Mouse (Mus musculus) hindbrain, embryonic 14.5 days (tissue): Measurements from ENCODE around the gene Slc9a8. TPM values are rescaled to one million over a fixed set of nuclear protein-coding genes. Genes with fewer than 3 reads are reported as not detected.
"Not testable (repeated sequence)": the region's sequence is repeated elsewhere in the genome, so short reads cannot be mapped to it uniquely, and the experiment has no call there.

ENCODE experiments used
- ATAC-seq: fragments of 200-750 bp; cut with Nextera tagmentation; 2 replicates; pipeline ENCODE4 v1.8.0; 2017; ENCODE audit warnings: moderate number of reproducible peaks, mild to moderate bottlenecking, moderate TSS enrichment, moderate library complexity; ENCODE audit not compliant: low FRiP score
- DNase-seq: peaks from one replicate; pipeline ENCODE4 v3.0.0-alpha.2; 2015; ENCODE audit warnings: low spot score
- H3K27ac ChIP-seq: fragments of 300-500 bp; sonication (generic); 2 replicates; pipeline ENCODE4 v1.5.1; 2014; ENCODE audit warnings: mild to moderate bottlenecking, moderate library complexity
- H3K27me3 ChIP-seq: fragments of 300-500 bp; sonication (generic); 2 replicates; pipeline ENCODE4 v1.6.1; 2014; ENCODE audit warnings: mild to moderate bottlenecking, low read length, mixed read lengths; ENCODE audit not compliant: control insufficient read depth, insufficient read depth
- H3K36me3 ChIP-seq: fragments of 300-500 bp; sonication (generic); replicated peaks from 2 replicates; pipeline ENCODE4 v1.6.1; 2014; ENCODE audit not compliant: control insufficient read depth, insufficient read depth
- H3K4me1 ChIP-seq: fragments of 300-500 bp; sonication (generic); replicated peaks from 2 replicates; pipeline ENCODE4 v1.6.1; 2014; ENCODE audit warnings: antibody characterized with exemption, low read length, mixed read lengths; ENCODE audit not compliant: control insufficient read depth, insufficient read depth
- H3K4me2 ChIP-seq: fragments of 300-500 bp; sonication (generic); replicated peaks from 2 replicates; pipeline ENCODE4 v1.6.1; 2014; ENCODE audit warnings: mild to moderate bottlenecking, moderate library complexity
- H3K4me3 ChIP-seq: fragments of 300-500 bp; sonication (generic); replicated peaks from 2 replicates; pipeline ENCODE4 v1.5.1; 2014; ENCODE audit warnings: mild to moderate bottlenecking, low read length
- H3K9ac ChIP-seq: fragments of 300-500 bp; sonication (generic); 2 replicates; pipeline ENCODE4 v1.6.1; 2014
- H3K9me3 ChIP-seq: fragments of 300-500 bp; sonication (generic); 2 replicates; pipeline ENCODE4 v1.6.1; 2016; ENCODE audit warnings: low read length; ENCODE audit not compliant: control insufficient read depth
- WGBS: fragments of 180-500 bp; shearing (Covaris S2); extraction: QIAGEN DNeasy Blood & Tissue Kit; methylation state at CpG from one replicate; pipeline ENCODE4 v1.1.7; 2014; 5-methylcytosine and 5-hydroxymethylcytosine counted together
- polyA plus RNA-seq: library from polyadenylated mRNA; unstranded; fragments of >200 nt; fragmentation: Nextera tagmentation; extraction: Ambion mirVana; gene quantifications from 2 replicates; pipeline ENCODE4 v1.2.1, GENCODE M21; 2014

Gene Slc9a8
- polyA plus RNA-seq, 1 experiment from 2014 or later: 22.6 TPM

- Histone ChIP-seq H3K4me2 (no peak overlapping the region), H3K9me3 (no peaks in the 10 kb centered on the region), H3K4me1 (no peaks in the 10 kb centered on the region; the same call in 1 of the 2 replicates), H3K27me3 (no peaks in the 10 kb centered on the region), H3K4me3 (no peak overlapping the region), H3K27ac (no peak overlapping the region), H3K36me3 (no peaks in the 10 kb centered on the region), H3K9ac (no peak overlapping the region)
- no peak for DNase-seq
- WGBS: 80% methylated on average over 7 of the region's 7 CpGs
- ATAC-seq: no peak
Observed at GRCm38 (mm10) chr2:167381596-167381995, 39.9 kb upstream of the Slc9a8 start.

GRCm38 (mm10) chr2:167382389-167382788, 39.1 kb upstream of the Slc9a8 start:
- H3K27me3 ChIP-seq: no peaks in the 10 kb centered on the region
- H3K4me1 ChIP-seq: no peaks in the 10 kb centered on the region; the same call in 1 of the 2 replicates
- DNase-seq (no peak), ATAC-seq (no peak)
- no peaks in the 10 kb centered on the region for H3K9me3 ChIP-seq
- no peak overlapping the region for H3K4me2 ChIP-seq
- no peak overlapping the region for H3K9ac ChIP-seq
- WGBS: 91% methylated on average over 7 of the region's 7 CpGs
- no peak overlapping the region for H3K4me3 ChIP-seq
- H3K27ac ChIP-seq: no peak overlapping the region
- H3K36me3 ChIP-seq: no peaks in the 10 kb centered on the region

GRCm38 (mm10) chr2:167383666-167384083, 37.8 kb upstream of the Slc9a8 start:
- H3K4me1 ChIP-seq: no peaks in the 10 kb centered on the region; the same call in 1 of the 2 replicates
- ATAC-seq (no peak), DNase-seq (no peak)
- no peak overlapping the region for H3K4me2 ChIP-seq
- no peak overlapping the region for H3K27ac ChIP-seq
- H3K4me3 ChIP-seq: no peak overlapping the region
- WGBS: 90% methylated on average over 13 of the region's 13 CpGs
- H3K9ac ChIP-seq: no peak overlapping the region
- no peaks in the 10 kb centered on the region for H3K36me3 ChIP-seq
- H3K9me3 ChIP-seq: no peaks in the 10 kb centered on the region
- no peaks in the 10 kb centered on the region for H3K27me3 ChIP-seq

GRCm38 (mm10) chr2:167386456-167386855, 35.1 kb upstream of the Slc9a8 start:
- Histone ChIP-seq H3K4me3 (no peak overlapping the region), H3K9me3 (no peaks in the 10 kb centered on the region), H3K4me2 (no peak overlapping the region), H3K9ac (no peak overlapping the region), H3K27me3 (no peaks in the 10 kb centered on the region), H3K36me3 (no peaks in the 10 kb centered on the region), H3K27ac (no peak overlapping the region), H3K4me1 (no peaks in the 10 kb centered on the region)
- DNase-seq: no peak
- ATAC-seq: no peak
- 87% methylated on average over 4 of the region's 4 CpGs for WGBS

- Histone ChIP-seq H3K9me3 (no peaks in the 10 kb centered on the region), H3K4me1 (no peaks in the 10 kb centered on the region), H3K27ac (no peak overlapping the region), H3K4me2 (no peak overlapping the region), H3K27me3 (no peaks in the 10 kb centered on the region), H3K36me3 (no peaks in the 10 kb centered on the region), H3K9ac (no peak overlapping the region), H3K4me3 (no peak overlapping the region)
- ATAC-seq (no peak), DNase-seq (no peak)
- 80% methylated on average over 6 of the region's 6 CpGs for WGBS
Observed at GRCm38 (mm10) chr2:167386998-167387397, 34.5 kb upstream of the Slc9a8 start.

GRCm38 (mm10) chr2:167394426-167394825, 27.1 kb upstream of the Slc9a8 start:
- Histone ChIP-seq H3K9me3 (no peaks in the 10 kb centered on the region), H3K4me2 (no peak overlapping the region), H3K36me3 (no peaks in the 10 kb centered on the region), H3K4me3 (no peak overlapping the region), H3K27ac (no peak overlapping the region), H3K4me1 (no peaks in the 10 kb centered on the region), H3K27me3 (no peaks in the 10 kb centered on the region), H3K9ac (no peak overlapping the region)
- ATAC-seq: no peak
- no peak for DNase-seq
- WGBS: 82% methylated on average over 7 of the region's 7 CpGs

GRCm38 (mm10) chr2:167396420-167396819, 25.1 kb upstream of the Slc9a8 start:
- H3K27ac ChIP-seq, DNase-seq, H3K4me1 ChIP-seq, H3K27me3 ChIP-seq, ATAC-seq, H3K9ac ChIP-seq, H3K36me3 ChIP-seq, H3K4me3 ChIP-seq, H3K9me3 ChIP-seq, H3K4me2 ChIP-seq: not testable (repeated sequence)
- 97% methylated on average over 9 of the region's 9 CpGs for WGBS

- Histone ChIP-seq H3K4me1 (no peaks in the 10 kb centered on the region), H3K9ac (no peak overlapping the region), H3K9me3 (no peaks in the 10 kb centered on the region), H3K27me3 (no peaks in the 10 kb centered on the region), H3K27ac (no peak overlapping the region), H3K4me3 (no peak overlapping the region), H3K36me3 (no peaks in the 10 kb centered on the region), H3K4me2 (no peak overlapping the region)
- WGBS: 69% methylated on average over 4 of the region's 4 CpGs
- ATAC-seq: no peak
- no peak for DNase-seq
Observed at GRCm38 (mm10) chr2:167399012-167399411, 22.5 kb upstream of the Slc9a8 start.

- Histone ChIP-seq H3K36me3 (no peaks in the 10 kb centered on the region), H3K27ac (no peak overlapping the region), H3K4me3 (no peak overlapping the region), H3K4me1 (no peaks in the 10 kb centered on the region), H3K9me3 (no peaks in the 10 kb centered on the region), H3K27me3 (no peaks in the 10 kb centered on the region), H3K9ac (no peak overlapping the region), H3K4me2 (no peak overlapping the region)
- DNase-seq (no peak), ATAC-seq (no peak)
- 93% methylated on average over 7 of the region's 7 CpGs for WGBS
Observed at GRCm38 (mm10) chr2:167399646-167400045, 21.9 kb upstream of the Slc9a8 start.

GRCm38 (mm10) chr2:167403085-167403484, 18.4 kb upstream of the Slc9a8 start:
- no peak overlapping the region for H3K4me2 ChIP-seq
- no peak for DNase-seq
- H3K27me3 ChIP-seq: no peaks in the 10 kb centered on the region
- no peaks in the 10 kb centered on the region for H3K9me3 ChIP-seq
- H3K9ac ChIP-seq: no peak overlapping the region
- H3K36me3 ChIP-seq: no peaks in the 10 kb centered on the region
- no peak for ATAC-seq
- no peaks in the 10 kb centered on the region for H3K4me1 ChIP-seq
- H3K27ac ChIP-seq: no peak overlapping the region
- WGBS: 87% methylated on average over 7 of the region's 7 CpGs
- H3K4me3 ChIP-seq: no peak overlapping the region
